Mouse (Mus musculus) brain, embryonic 14.5 days (tissue): Measurements from ENCODE around the gene 2310022A10Rik.

Source experiments
- CTCF ChIP-seq: fragments of 200-500 bp; IDR thresholded peaks from 2 replicates; pipeline ENCODE4 v1.5.1; 2012; ENCODE audit warnings: inconsistent platforms, mild to moderate bottlenecking, moderate library complexity, borderline replicate concordance; ENCODE audit not compliant: insufficient read depth, insufficient read length; ENCODE audit errors: extremely low read depth
- POLR2A ChIP-seq: fragments of 200-500 bp; IDR thresholded peaks from 2 replicates; pipeline ENCODE4 v1.6.1; 2012; ENCODE audit warnings: mild to moderate bottlenecking, inconsistent platforms, borderline replicate concordance; ENCODE audit not compliant: poor library complexity, insufficient read depth, insufficient read length, severe bottlenecking; ENCODE audit errors: extremely low read depth

- TF ChIP-seq CTCF (no peak), POLR2A (no peak)
Observed at GRCm38 (mm10) chr7:27520104-27520503, 32.9 kb upstream of the 2310022A10Rik start.
